Mouse (Mus musculus): ENCODE results near the gene Cacna1e.

Gene Cacna1e

GRCm38 (mm10) chr1:154622666-154623653 lies 261.3 kb downstream of the Cacna1e start:
- no peak for DNase-seq (ENCODE audit: low spot score in 2 of 2)

GRCm38 (mm10) chr1:154617743-154618455 lies 266.4 kb downstream of the Cacna1e start:
- DNase-seq (ENCODE audit: low spot score in 2 of 2) = no peak

GRCm38 (mm10) chr1:154615759-154616158 lies 268.5 kb downstream of the Cacna1e start:
- no peak for DNase-seq (ENCODE audit: low spot score in 2 of 2)

- no peak for DNase-seq (ENCODE audit: low spot score in 2 of 2)
Measured at GRCm38 (mm10) chr1:154608516-154608915, 275.8 kb downstream of the Cacna1e start.

GRCm38 (mm10) chr1:154607406-154607805 lies 276.9 kb downstream of the Cacna1e start:
- DNase-seq (ENCODE audit: low spot score in 2 of 2) = no peak

GRCm38 (mm10) chr1:154605601-154606000 lies 278.7 kb downstream of the Cacna1e start:
- DNase-seq (ENCODE audit: low spot score in 2 of 2) = no peak

- no peak for DNase-seq (ENCODE audit: low spot score in 2 of 2)
Measured at GRCm38 (mm10) chr1:154603781-154604180, 280.5 kb downstream of the Cacna1e start.

- no peak for DNase-seq (ENCODE audit: low spot score in 2 of 2)
Measured at GRCm38 (mm10) chr1:154602531-154602930, 281.8 kb downstream of the Cacna1e start.

GRCm38 (mm10) chr1:154582516-154582915 lies 301.8 kb downstream of the Cacna1e start:
- no peak for DNase-seq (ENCODE audit: low spot score in 2 of 2)

- DNase-seq (ENCODE audit: low spot score in 2 of 2) = no peak
Measured at GRCm38 (mm10) chr1:154579929-154580328, 304.4 kb downstream of the Cacna1e start.

- DNase-seq (ENCODE audit: low spot score in 2 of 2) = no peak
Measured at GRCm38 (mm10) chr1:154578748-154579147, 305.6 kb downstream of the Cacna1e start.

GRCm38 (mm10) chr1:154576418-154576817 lies 307.9 kb downstream of the Cacna1e start:
- DNase-seq (ENCODE audit: low spot score in 2 of 2) = peak in 1 of 2 experiments; percentile 19

- no peak for DNase-seq (ENCODE audit: low spot score in 2 of 2)
Measured at GRCm38 (mm10) chr1:154566026-154566425, 318.3 kb downstream of the Cacna1e start.

- no peak for DNase-seq (ENCODE audit: low spot score in 2 of 2)
Measured at GRCm38 (mm10) chr1:154555811-154556210, 328.5 kb downstream of the Cacna1e start.

- DNase-seq (ENCODE audit: low spot score in 2 of 2) = no peak
Measured at GRCm38 (mm10) chr1:154553132-154553531, 331.2 kb downstream of the Cacna1e start.

- no peak for DNase-seq (ENCODE audit: low spot score in 2 of 2)
Measured at GRCm38 (mm10) chr1:154537445-154537844, 346.9 kb downstream of the Cacna1e start.

GRCm38 (mm10) chr1:154536763-154537162 lies 347.5 kb downstream of the Cacna1e start:
- DNase-seq (ENCODE audit: low spot score in 2 of 2) = no peak

GRCm38 (mm10) chr1:154532987-154533940 lies 351.0 kb downstream of the Cacna1e start:
- peak in 1 of 2 experiments; percentile 9 for DNase-seq (ENCODE audit: low spot score in 2 of 2)

GRCm38 (mm10) chr1:154529666-154530065 lies 354.6 kb downstream of the Cacna1e start:
- no peak for DNase-seq (ENCODE audit: low spot score in 2 of 2)

GRCm38 (mm10) chr1:154528803-154529202 lies 355.5 kb downstream of the Cacna1e start:
- no peak for DNase-seq (ENCODE audit: low spot score in 2 of 2)

GRCm38 (mm10) chr1:154520715-154521114 lies 363.6 kb downstream of the Cacna1e start:
- no peak for DNase-seq (ENCODE audit: low spot score in 2 of 2)
